Mouse (Mus musculus) olfactory bulb, adult 2 months (tissue): ENCODE data around the gene Clrn1. TPM values are rescaled to one million over a fixed set of nuclear protein-coding genes. Genes with fewer than 3 reads are reported as not detected.

ENCODE experiments used
- H3K27ac ChIP-seq: fragments of 200-500 bp; 2 replicates; pipeline ENCODE4 v1.5.1; 2012; ENCODE audit warnings: low read depth, low read length; ENCODE audit not compliant: insufficient read depth
- H3K4me1 ChIP-seq: fragments of 200-500 bp; 2 replicates; pipeline ENCODE4 v1.6.1; 2012; ENCODE audit warnings: low read length; ENCODE audit not compliant: control insufficient read depth, insufficient read depth
- H3K4me3 ChIP-seq: fragments of 200-500 bp; 2 replicates; pipeline ENCODE4 v1.5.1; 2012; ENCODE audit warnings: mild to moderate bottlenecking, low read depth, low read length, moderate library complexity; ENCODE audit not compliant: insufficient read depth
- CTCF ChIP-seq: fragments of 200-500 bp; IDR thresholded peaks from 2 replicates; pipeline ENCODE4 v1.5.1; 2012; ENCODE audit warnings: low read depth, mild to moderate bottlenecking, low read length, moderate library complexity; ENCODE audit not compliant: insufficient read depth
- POLR2A ChIP-seq: fragments of 200-500 bp; IDR thresholded peaks from 2 replicates; pipeline ENCODE4 v1.6.1; 2012; ENCODE audit warnings: mild to moderate bottlenecking, low read depth, low read length, moderate library complexity; ENCODE audit not compliant: insufficient read depth
- WGBS: fragments of 180-500 bp; shearing (Covaris S2); methylation state at CpG from one replicate; pipeline ENCODE4 v1.1.7; 2018; 5-methylcytosine and 5-hydroxymethylcytosine counted together
- polyA plus RNA-seq: library from polyadenylated mRNA; stranded (reverse); fragments of >200 nt; gene quantifications from 2 replicates; pipeline ENCODE4 v1.2.4, GENCODE M21; 2012; ENCODE audit warnings: low replicate concordance; ENCODE audit not compliant: missing spikeins, insufficient read depth, insufficient read length

The Clrn1 gene
- polyA plus RNA-seq, result not detected in 2 replicates

DNA sequence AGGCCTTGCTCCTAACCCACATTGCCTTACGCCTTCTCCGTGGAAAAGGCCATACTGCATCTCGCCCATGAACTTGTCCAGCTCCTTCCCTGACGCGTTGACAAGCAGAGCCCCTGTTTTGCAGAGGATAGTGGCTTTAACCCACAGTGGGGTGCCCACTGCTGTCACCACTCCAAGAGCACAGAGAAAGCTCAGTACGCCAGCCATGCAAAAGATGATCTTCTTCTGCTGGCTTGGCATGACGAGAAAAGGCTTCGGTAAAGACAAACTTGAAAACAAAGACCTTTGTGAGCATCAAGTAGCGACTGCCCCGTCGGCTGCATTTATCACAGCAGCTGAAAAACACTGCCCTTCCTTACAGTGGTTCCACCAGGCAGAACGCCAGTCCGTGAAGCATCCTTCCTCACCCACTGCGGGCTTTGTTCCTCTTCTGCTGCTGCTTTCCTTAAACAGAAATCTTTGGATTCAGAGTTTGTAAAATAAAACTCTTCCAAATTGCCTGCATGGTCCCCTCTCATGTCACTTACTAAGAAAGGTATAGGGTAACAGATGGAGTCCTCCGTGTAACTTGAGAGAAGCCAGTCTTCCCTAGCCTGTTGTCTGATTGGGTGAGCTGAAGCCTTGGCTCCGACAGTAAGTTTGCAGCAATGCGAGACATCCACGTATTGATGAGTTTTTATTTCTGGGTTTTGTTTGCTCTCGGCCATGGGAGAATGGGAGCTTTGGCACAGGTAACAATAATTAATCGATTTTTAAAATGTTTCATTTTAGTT is at the start of gene Clrn1:
TSS of gene Clrn1 (minus strand) at position 540 of the 773 bp plus-strand sequence.
- peaks cover 4% of the 10 kb centered on the region; the same call in 1 of the 2 replicates for H3K4me1 ChIP-seq
- H3K27ac ChIP-seq, result no peak within 1 kb of the TSS
- no peak within 1 kb of the TSS for H3K4me3 ChIP-seq
- TF ChIP-seq POLR2A, result no peak
- no peak for TF ChIP-seq CTCF
- WGBS, result 63% methylated on average over 20 of the region's 20 CpGs

- TF ChIP-seq CTCF, result no peak
- TF ChIP-seq POLR2A, result no peak
- Histone ChIP-seq H3K4me1 (no peaks in the 10 kb centered on the region), H3K27ac (no peak overlapping the region), H3K4me3 (no peak overlapping the region)
- WGBS, result 50% methylated on average over 7 of the region's 7 CpGs
Observed at GRCm38 (mm10) chr3:58924027-58924426, 38.9 kb upstream of the Clrn1 start.

DNA sequence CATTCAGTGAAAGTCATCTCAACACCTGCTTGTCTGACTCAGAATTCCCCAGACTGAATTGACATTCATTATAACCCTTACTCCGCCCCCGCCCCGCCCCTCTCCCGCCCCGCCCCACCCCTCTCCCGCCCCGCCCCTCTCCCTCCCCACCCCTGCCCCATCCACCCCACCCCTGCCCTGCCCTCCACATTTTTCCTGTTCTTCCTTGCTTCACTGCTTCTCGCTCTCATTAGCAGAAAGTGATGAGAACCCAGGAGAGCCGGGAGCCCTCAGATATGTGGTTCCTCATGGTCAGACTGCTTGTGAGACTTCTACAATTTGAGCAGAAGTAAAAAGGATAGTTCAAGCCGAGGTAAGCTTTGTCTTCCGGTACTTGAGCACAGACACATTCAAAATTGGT is 38.0 kb upstream of the Clrn1 start:
- Histone ChIP-seq H3K4me1 (no peaks in the 10 kb centered on the region), H3K4me3 (no peak overlapping the region), H3K27ac (no peak overlapping the region)
- 74% methylated on average over 8 of the region's 11 CpGs for WGBS
- TF ChIP-seq CTCF, result no peak
- no peak for TF ChIP-seq POLR2A

DNA sequence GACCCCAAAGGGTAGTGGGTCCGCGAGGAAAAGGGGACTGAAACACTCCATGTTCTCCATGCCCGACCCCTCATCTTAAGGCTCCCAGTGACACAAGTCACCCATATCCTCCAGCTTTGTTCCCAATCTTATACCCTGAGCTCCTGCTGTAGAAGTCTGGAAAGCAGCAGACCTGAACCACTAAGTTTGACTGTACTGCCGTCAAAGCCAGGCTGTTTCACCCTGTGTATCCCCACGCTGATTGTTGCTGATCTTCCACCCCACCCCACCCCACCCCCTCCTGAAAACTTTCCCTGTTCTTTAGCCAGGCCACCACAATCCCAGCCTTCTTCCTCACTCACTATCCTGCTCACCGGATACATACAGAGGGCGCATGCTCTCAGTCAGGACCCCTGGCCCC is 37.5 kb upstream of the Clrn1 start:
- H3K27ac ChIP-seq, result no peak overlapping the region
- no peaks in the 10 kb centered on the region for H3K4me1 ChIP-seq
- no peak overlapping the region for H3K4me3 ChIP-seq
- TF ChIP-seq CTCF (no peak), POLR2A (no peak)
- WGBS, result 86% methylated on average over 7 of the region's 7 CpGs

GRCm38 (mm10) chr3:58921316-58921715 is 36.2 kb upstream of the Clrn1 start:
- 79% methylated on average over 5 of the region's 5 CpGs for WGBS
- Histone ChIP-seq H3K27ac (no peak overlapping the region), H3K4me1 (no peaks in the 10 kb centered on the region), H3K4me3 (no peak overlapping the region)
- no peak for TF ChIP-seq CTCF
- TF ChIP-seq POLR2A, result no peak

- no peak overlapping the region for H3K4me3 ChIP-seq
- TF ChIP-seq POLR2A (no peak), CTCF (no peak)
- WGBS, result 89% methylated on average over 2 of the region's 2 CpGs
- H3K27ac ChIP-seq, result no peak overlapping the region
- no peaks in the 10 kb centered on the region for H3K4me1 ChIP-seq
Observed at GRCm38 (mm10) chr3:58904656-58905055, 19.5 kb upstream of the Clrn1 start.

GRCm38 (mm10) chr3:58902051-58902758 is 17.1 kb upstream of the Clrn1 start:
- WGBS, result 48% methylated on average over 13 of the region's 13 CpGs

DNA sequence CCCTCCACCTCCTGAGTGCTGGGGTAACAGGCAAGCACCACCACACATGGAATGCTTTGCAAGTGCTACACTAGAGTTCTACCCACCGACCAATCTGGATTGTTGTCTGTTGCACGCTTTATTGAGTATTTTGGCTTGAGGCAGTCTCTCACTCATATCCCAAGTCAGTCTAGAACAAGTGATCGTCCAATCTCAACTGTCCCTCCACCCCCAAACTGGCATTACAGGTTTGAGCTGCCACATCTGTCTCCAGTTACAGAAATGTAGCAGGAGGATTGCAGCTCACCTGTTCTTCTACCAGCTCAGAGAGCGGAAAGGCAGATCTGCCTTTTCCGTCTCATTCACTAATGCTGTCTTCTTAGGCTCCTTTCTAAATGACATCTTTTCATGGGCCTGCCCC is 10.0 kb upstream of the Clrn1 start:
- no peak for TF ChIP-seq POLR2A
- TF ChIP-seq CTCF, result no peak
- H3K4me1 ChIP-seq, result no peaks in the 10 kb centered on the region
- WGBS, result 93% methylated on average over 5 of the region's 5 CpGs
- no peak overlapping the region for H3K27ac ChIP-seq
- no peak overlapping the region for H3K4me3 ChIP-seq

More at GRCm38 (mm10) chr3:58902051-58902758, 17.1 kb upstream of the Clrn1 start:
- Histone ChIP-seq H3K4me1 (no peaks in the 10 kb centered on the region), H3K27ac (no peak overlapping the region), H3K4me3 (no peak overlapping the region)
- TF ChIP-seq CTCF, result no peak
- no peak for TF ChIP-seq POLR2A

DNA sequence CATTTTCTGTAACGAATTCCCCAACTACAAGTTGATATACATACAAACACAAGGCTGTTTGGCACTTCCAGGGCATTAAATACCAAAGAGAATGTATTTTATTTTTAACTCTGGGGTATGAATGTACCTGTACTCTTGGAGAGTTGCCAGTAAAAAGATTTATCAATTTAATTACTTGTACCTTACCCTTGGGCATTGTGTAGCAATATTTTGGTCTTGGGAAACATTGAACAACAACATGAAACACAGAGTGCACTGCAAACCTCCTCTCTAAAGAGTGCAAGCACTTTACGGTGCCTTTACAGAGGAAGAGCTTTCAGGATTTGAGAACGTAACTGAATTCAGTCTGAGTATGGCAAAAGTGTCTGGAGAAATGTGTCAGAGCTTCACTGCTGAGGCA is 9.4 kb upstream of the Clrn1 start:
- no peaks in the 10 kb centered on the region for H3K4me1 ChIP-seq
- H3K4me3 ChIP-seq, result no peak overlapping the region
- TF ChIP-seq POLR2A (no peak), CTCF (no peak)
- no peak overlapping the region for H3K27ac ChIP-seq
- 93% methylated on average over 3 of the region's 3 CpGs for WGBS
